Mouse (Mus musculus) E14TG2a.4 (cell line): Measurements from ENCODE around the gene Gnaz.

ENCODE experiments used
- H3K27me3 ChIP-seq: 2 replicates; pipeline ENCODE4 v1.6.1; 2014; ENCODE audit warnings: low read length, control low read depth; ENCODE audit not compliant: insufficient read depth
- H3K36me3 ChIP-seq: 2 replicates; pipeline ENCODE4 v1.6.1; 2014; ENCODE audit warnings: low read length, control low read depth; ENCODE audit not compliant: insufficient read depth
- H3K4me1 ChIP-seq: replicated peaks from 2 replicates; pipeline ENCODE4 v1.6.1; 2014; ENCODE audit warnings: low read depth, low read length, control low read depth
- H3K4me3 ChIP-seq: replicated peaks from 2 replicates; pipeline ENCODE4 v1.5.1; 2014; ENCODE audit warnings: mild to moderate bottlenecking, low read length
- H3K9me3 ChIP-seq: 2 replicates; pipeline ENCODE4 v1.6.1; 2014; ENCODE audit warnings: low read length, control low read depth
- CTCF ChIP-seq: conservative IDR thresholded peaks from 2 replicates; pipeline ENCODE4 v1.5.1; 2014; ENCODE audit warnings: low read length
- NANOG ChIP-seq: IDR thresholded peaks from 2 replicates; pipeline ENCODE4 v1.6.1; 2014; ENCODE audit warnings: borderline replicate concordance, low read length, mixed read lengths
- POU5F1 ChIP-seq: IDR thresholded peaks from 2 replicates; pipeline ENCODE4 v1.6.1; 2014; ENCODE audit warnings: low read length, borderline replicate concordance

Gene Gnaz

GRCm38 (mm10) chr10:75001391-75001790, 34.4 kb downstream of the Gnaz start:
- Histone ChIP-seq H3K9me3 (no peaks in the 10 kb centered on the region), H3K4me1 (peaks cover 5% of the 10 kb centered on the region), H3K27me3 (peaks cover 8% of the 10 kb centered on the region; the same call in 1 of the 2 replicates), H3K4me3 (no peak overlapping the region), H3K36me3 (no peaks in the 10 kb centered on the region)
- TF ChIP-seq CTCF: no peak
- no peak for TF ChIP-seq POU5F1
- no peak for TF ChIP-seq NANOG

GRCm38 (mm10) chr10:75004067-75004466, 37.1 kb downstream of the Gnaz start:
- Histone ChIP-seq H3K4me3 (no peak overlapping the region), H3K4me1 (peaks cover 16% of the 10 kb centered on the region), H3K9me3 (no peaks in the 10 kb centered on the region), H3K36me3 (no peaks in the 10 kb centered on the region), H3K27me3 (peaks cover 3% of the 10 kb centered on the region; the same call in 1 of the 2 replicates)
- TF ChIP-seq NANOG (no peak), CTCF (no peak), POU5F1 (no peak)

GRCm38 (mm10) chr10:75006889-75007662, 40.1 kb downstream of the Gnaz start:
- H3K4me1 ChIP-seq: peaks cover 16% of the 10 kb centered on the region
- no peak overlapping the region for H3K4me3 ChIP-seq
- no peak for TF ChIP-seq CTCF
- no peak for TF ChIP-seq NANOG
- TF ChIP-seq POU5F1: no peak
- no peaks in the 10 kb centered on the region for H3K36me3 ChIP-seq
- H3K27me3 ChIP-seq: peaks cover 10% of the 10 kb centered on the region
- no peaks in the 10 kb centered on the region for H3K9me3 ChIP-seq

- no peak for TF ChIP-seq NANOG
- peaks cover 26% of the 10 kb centered on the region for H3K27me3 ChIP-seq
- H3K9me3 ChIP-seq: no peaks in the 10 kb centered on the region
- H3K4me1 ChIP-seq: peaks cover 14% of the 10 kb centered on the region; the same call in 1 of the 2 replicates
- no peak overlapping the region for H3K4me3 ChIP-seq
- H3K36me3 ChIP-seq: no peaks in the 10 kb centered on the region
These were observed 43.7 kb downstream of the Gnaz start for GRCm38 (mm10) chr10:75010704-75011103.

GRCm38 (mm10) chr10:75015465-75015864, 48.5 kb downstream of the Gnaz start:
- 0 out of 2 replicates have a peak, but pooled peaks cover 3% of the 10 kb centered on the region for H3K4me1 ChIP-seq
- H3K27me3 ChIP-seq: peaks cover 33% of the 10 kb centered on the region
- no peaks in the 10 kb centered on the region for H3K36me3 ChIP-seq
- TF ChIP-seq POU5F1: no peak
- TF ChIP-seq NANOG: no peak
- no peak for TF ChIP-seq CTCF
- H3K4me3 ChIP-seq: no peak overlapping the region
- no peaks in the 10 kb centered on the region for H3K9me3 ChIP-seq

- no peaks in the 10 kb centered on the region for H3K9me3 ChIP-seq
- H3K4me3 ChIP-seq: no peak overlapping the region
These were observed 49.5 kb downstream of the Gnaz start for GRCm38 (mm10) chr10:75016481-75016880.

GRCm38 (mm10) chr10:75020271-75020670, 53.3 kb downstream of the Gnaz start:
- no peak overlapping the region for H3K4me3 ChIP-seq
- peaks cover 12% of the 10 kb centered on the region; the same call in 1 of the 2 replicates for H3K27me3 ChIP-seq
- peaks cover 4% of the 10 kb centered on the region; the same call in 1 of the 2 replicates for H3K4me1 ChIP-seq
- TF ChIP-seq POU5F1 (no peak), CTCF (no peak), NANOG (no peak)
- H3K9me3 ChIP-seq: no peaks in the 10 kb centered on the region
- no peaks in the 10 kb centered on the region for H3K36me3 ChIP-seq

More at GRCm38 (mm10) chr10:75016481-75016880, 49.5 kb downstream of the Gnaz start:
- H3K36me3 ChIP-seq: no peaks in the 10 kb centered on the region
- peaks cover 28% of the 10 kb centered on the region for H3K27me3 ChIP-seq
- peaks cover 3% of the 10 kb centered on the region; the same call in 1 of the 2 replicates for H3K4me1 ChIP-seq
- no peak for TF ChIP-seq POU5F1
- TF ChIP-seq CTCF: no peak
- TF ChIP-seq NANOG: no peak

GRCm38 (mm10) chr10:75021138-75021537, 54.2 kb downstream of the Gnaz start:
- H3K4me1 ChIP-seq: peaks cover 4% of the 10 kb centered on the region; the same call in 1 of the 2 replicates
- no peaks in the 10 kb centered on the region for H3K9me3 ChIP-seq
- no peak for TF ChIP-seq NANOG
- peak; percentile 77 for TF ChIP-seq CTCF
- H3K4me3 ChIP-seq: no peak overlapping the region
- H3K27me3 ChIP-seq: peaks cover 12% of the 10 kb centered on the region; the same call in 1 of the 2 replicates
- H3K36me3 ChIP-seq: no peaks in the 10 kb centered on the region
